9 mouse cellular contexts compared by ENCODE assay signal in genomic region chr11:117315309-117315708, GRCm38 (mm10).
DNase-seq lines count a peak whose midpoint lies in the region; ATAC-seq lines count a peak whose summit lies in the region.
"Had no signal": no experiment of that assay in that cellular context is flagged by ENCODE, and none has a peak within 500 bp of the region (broad histone marks: within the 10 kb centered on the region; RNA-seq: fewer than 3 reads in every experiment).

No protein-coding gene starts in this region.

- DNase-seq in hindbrain, embryonic 10.5 days (ENCODE audit: low spot score), result no peak
- DNase-seq in hindbrain, embryonic 11.5 days (ENCODE audit: low spot score), result no peak
- peak; percentile 61 for DNase-seq in urinary bladder, postnatal 25 days (ENCODE audit: low spot score)
- DNase-seq in urinary bladder, adult 2 months (ENCODE audit: low spot score), result no peak
- DNase-seq in heart, postnatal 4 days, result peak; percentile 80
- DNase-seq in forebrain, embryonic 11.5 days (ENCODE audit: low spot score), result no peak
- DNase-seq in forebrain, embryonic 14.5 days (ENCODE audit: low spot score), result no peak

- no peaks in the 10 kb centered on the region for H3K9me3 ChIP-seq in hindbrain, embryonic 10.5 days
- H3K9me3 ChIP-seq in hindbrain, embryonic 11.5 days (ENCODE audit: control insufficient read depth, low read length), result no peaks in the 10 kb centered on the region
- no peaks in the 10 kb centered on the region for H3K9me3 ChIP-seq in neural tube, embryonic 15.5 days (replicated peaks)
- H3K9me3 ChIP-seq in forebrain, embryonic 11.5 days (ENCODE audit: control insufficient read depth, low read length), result no peaks in the 10 kb centered on the region
- H3K9me3 ChIP-seq in forebrain, embryonic 14.5 days (replicated peaks; ENCODE audit: control insufficient read depth, low read length), result no peaks in the 10 kb centered on the region

- no peaks in the 10 kb centered on the region for H3K27me3 ChIP-seq in hindbrain, embryonic 10.5 days (ENCODE audit: insufficient read depth, poor library complexity, severe bottlenecking)
- no peaks in the 10 kb centered on the region for H3K27me3 ChIP-seq in hindbrain, embryonic 11.5 days (ENCODE audit: control insufficient read depth, insufficient read depth, low read length)
- H3K27me3 ChIP-seq in neural tube, embryonic 15.5 days (replicated peaks), result no peaks in the 10 kb centered on the region
- no peaks in the 10 kb centered on the region for H3K27me3 ChIP-seq in forebrain, embryonic 11.5 days (ENCODE audit: control insufficient read depth, insufficient read depth, low read length)
- H3K27me3 ChIP-seq in forebrain, embryonic 14.5 days (replicated peaks; ENCODE audit: control insufficient read depth, insufficient read depth, low read length), result no peaks in the 10 kb centered on the region
- H3K27me3 ChIP-seq: CH12.LX had no signal

- ATAC-seq in hindbrain, embryonic 11.5 days (ENCODE audit: low FRiP score), result no peak
- no peak for ATAC-seq in neural tube, embryonic 15.5 days (ENCODE audit: low FRiP score)
- ATAC-seq in forebrain, embryonic 11.5 days (replicated peaks; ENCODE audit: low FRiP score), result no peak
- ATAC-seq in forebrain, embryonic 14.5 days, result no peak

- 0 out of 2 replicates have a peak overlapping the region, but pooled peaks have one; percentile 60 for H3K27ac ChIP-seq in hindbrain, embryonic 10.5 days
- no peak overlapping the region for H3K27ac ChIP-seq in hindbrain, embryonic 11.5 days (ENCODE audit: low read depth, low read length)
- peak overlapping the region; percentile 1 for H3K27ac ChIP-seq in neural tube, embryonic 15.5 days (replicated peaks)
- H3K27ac ChIP-seq in forebrain, embryonic 11.5 days (ENCODE audit: low read depth, low read length), result no peak overlapping the region
- no peak overlapping the region for H3K27ac ChIP-seq in forebrain, embryonic 14.5 days (ENCODE audit: low read depth, low read length)

- WGBS in hindbrain, embryonic 10.5 days, result 86% methylated on average over 11 of the region's 11 CpGs
- WGBS in hindbrain, embryonic 11.5 days, result 81% methylated on average over 11 of the region's 11 CpGs
- 79% methylated on average over 11 of the region's 11 CpGs for WGBS in neural tube, embryonic 15.5 days
- WGBS in forebrain, embryonic 11.5 days, result 90% methylated on average over 11 of the region's 11 CpGs
- 90% methylated on average over 11 of the region's 11 CpGs for WGBS in forebrain, embryonic 14.5 days

- no peak overlapping the region for H3K4me2 ChIP-seq in hindbrain, embryonic 11.5 days (replicated peaks; ENCODE audit: low read depth, low read length)
- H3K4me2 ChIP-seq in neural tube, embryonic 15.5 days, result no peak overlapping the region
- no peak overlapping the region for H3K4me2 ChIP-seq in forebrain, embryonic 11.5 days (ENCODE audit: low read depth, low read length, severe bottlenecking)
- H3K4me2 ChIP-seq in forebrain, embryonic 14.5 days (ENCODE audit: low read length), result no peak overlapping the region

- no peak overlapping the region for H3K4me3 ChIP-seq in hindbrain, embryonic 10.5 days
- H3K4me3 ChIP-seq in hindbrain, embryonic 11.5 days (ENCODE audit: low read depth, low read length), result no peak overlapping the region
- no peak overlapping the region for H3K4me3 ChIP-seq in neural tube, embryonic 15.5 days (replicated peaks)
- no peak overlapping the region for H3K4me3 ChIP-seq in forebrain, embryonic 11.5 days (ENCODE audit: low read depth, low read length)
- no peak overlapping the region for H3K4me3 ChIP-seq in forebrain, embryonic 14.5 days (ENCODE audit: low read depth, low read length)

- H3K9ac ChIP-seq in hindbrain, embryonic 11.5 days (ENCODE audit: low read depth, low read length), result no peak overlapping the region
- no peak overlapping the region for H3K9ac ChIP-seq in neural tube, embryonic 15.5 days (replicated peaks)
- H3K9ac ChIP-seq in forebrain, embryonic 11.5 days (ENCODE audit: low read length), result no peak overlapping the region
- H3K9ac ChIP-seq in forebrain, embryonic 14.5 days (ENCODE audit: low read length), result no peak overlapping the region

- H3K36me3 ChIP-seq in hindbrain, embryonic 10.5 days, result no peaks in the 10 kb centered on the region
- H3K36me3 ChIP-seq in hindbrain, embryonic 11.5 days (ENCODE audit: control insufficient read depth, insufficient read depth, low read length), result no peaks in the 10 kb centered on the region
- H3K36me3 ChIP-seq in neural tube, embryonic 15.5 days, result no peaks in the 10 kb centered on the region
- H3K36me3 ChIP-seq in forebrain, embryonic 11.5 days (ENCODE audit: control insufficient read depth, insufficient read depth, low read length), result no peaks in the 10 kb centered on the region
- no peaks in the 10 kb centered on the region for H3K36me3 ChIP-seq in forebrain, embryonic 14.5 days (ENCODE audit: control insufficient read depth, insufficient read depth, low read length)

- H3K4me1 ChIP-seq in hindbrain, embryonic 10.5 days (replicated peaks), result peaks cover 99% of the 10 kb centered on the region
- H3K4me1 ChIP-seq in hindbrain, embryonic 11.5 days (replicated peaks; ENCODE audit: control insufficient read depth, insufficient read depth, low read length), result peaks cover 35% of the 10 kb centered on the region
- peaks cover 89% of the 10 kb centered on the region for H3K4me1 ChIP-seq in neural tube, embryonic 15.5 days
- peaks cover 40% of the 10 kb centered on the region for H3K4me1 ChIP-seq in forebrain, embryonic 11.5 days (replicated peaks; ENCODE audit: control insufficient read depth, insufficient read depth, low read length)
- H3K4me1 ChIP-seq in forebrain, embryonic 14.5 days (ENCODE audit: control insufficient read depth, insufficient read depth, low read length), result peaks cover 51% of the 10 kb centered on the region

Comparison
In these comparisons a context has a peak if more than half of its experiments do, and no peak if none do; other contexts are left out.
1. DNase-seq: peak in urinary bladder, postnatal 25 days (single experiment) and heart, postnatal 4 days (single experiment); none in hindbrain, embryonic 10.5 days (single experiment), hindbrain, embryonic 11.5 days (single experiment), urinary bladder, adult 2 months (single experiment), forebrain, embryonic 11.5 days (single experiment) and forebrain, embryonic 14.5 days (single experiment).
2. H3K27ac ChIP-seq: peak in hindbrain, embryonic 10.5 days (single experiment) and neural tube, embryonic 15.5 days (single experiment); none in hindbrain, embryonic 11.5 days (single experiment), forebrain, embryonic 11.5 days (single experiment) and forebrain, embryonic 14.5 days (single experiment).